Mouse (Mus musculus) lung, postnatal 14 days (tissue): Measurements from ENCODE around the gene Phospho1.
"Not testable (repeated sequence)": the region's sequence is repeated elsewhere in the genome, so short reads cannot be mapped to it uniquely, and the experiment has no call there.

Source experiments
- DNase-seq: peaks from one replicate; pipeline ENCODE4 v3.0.0; 2021

The Phospho1 gene

DNA sequence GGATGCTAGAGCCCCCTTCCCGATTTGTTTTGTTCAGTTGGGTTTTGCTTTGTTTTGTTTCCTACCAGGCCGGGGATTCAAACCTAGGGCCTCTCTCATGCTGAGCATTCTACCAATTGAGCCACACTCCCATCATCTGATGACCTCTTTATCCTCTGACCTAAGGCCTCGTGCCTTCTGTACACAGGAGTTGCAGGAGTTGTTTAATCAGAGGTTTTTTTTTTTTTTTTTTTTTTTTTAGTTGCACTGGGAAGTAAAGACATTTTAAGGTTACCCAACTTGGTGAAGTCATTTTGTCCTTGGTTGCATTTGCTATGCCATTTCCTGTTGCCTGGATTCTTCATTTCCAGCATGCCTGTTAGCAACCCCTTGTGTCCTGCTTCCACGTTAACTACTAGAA is 45.1 kb downstream of the Phospho1 start:
- DNase-seq: no peak

GRCm38 (mm10) chr11:95869918-95870470 is 45.7 kb downstream of the Phospho1 start:
- DNase-seq: no peak

- DNase-seq: no peak
Measured at GRCm38 (mm10) chr11:95875804-95876203, 51.5 kb downstream of the Phospho1 start.

DNA sequence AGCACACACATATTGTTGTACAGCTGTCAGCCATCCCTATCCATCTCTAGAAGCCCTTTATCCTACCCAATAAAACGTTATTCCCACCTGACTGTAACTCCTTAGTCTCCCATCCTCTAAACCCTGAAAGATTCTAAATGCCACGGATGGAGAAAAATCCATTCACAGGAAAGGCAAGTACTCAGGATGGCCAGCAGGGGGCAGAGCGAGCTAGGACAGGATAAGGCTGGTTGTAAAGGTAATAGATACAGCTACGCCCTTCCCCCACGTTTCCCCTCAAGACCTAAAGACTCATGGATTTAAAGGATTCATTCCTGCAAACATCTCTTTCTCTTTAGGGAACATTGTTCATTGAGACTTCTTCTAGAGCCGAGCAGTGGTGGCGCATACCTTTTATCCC is 52.0 kb downstream of the Phospho1 start:
- DNase-seq: peak; percentile 67

- not testable (repeated sequence) for DNase-seq
Measured at GRCm38 (mm10) chr11:95879861-95880260, 55.6 kb downstream of the Phospho1 start.
